Mouse (Mus musculus) kidney, embryonic 14.5 days (tissue): ENCODE measurements at regions not wholly inside any gene's neighbourhood (a gene's known extent, or its start where the extent isn't known, plus 50 kb on each side); places are given as distances from the start of the nearest gene placed in this dataset.

Experiments
- ATAC-seq: fragments of 200-750 bp; cut with Nextera tagmentation; 2 replicates; pipeline ENCODE4 v1.8.0; 2017; ENCODE audit warnings: moderate number of reproducible peaks, mild to moderate bottlenecking, moderate TSS enrichment, moderate library complexity; ENCODE audit not compliant: low FRiP score, low TSS enrichment
- H3K27ac ChIP-seq: fragments of 300-500 bp; sonication (generic); 2 replicates; pipeline ENCODE4 v1.5.1; 2014; ENCODE audit warnings: low read depth, mild to moderate bottlenecking, low read length, moderate library complexity, mixed read lengths
- H3K27me3 ChIP-seq: fragments of 300-500 bp; sonication (generic); 2 replicates; pipeline ENCODE4 v1.6.1; 2014; ENCODE audit warnings: mild to moderate bottlenecking, low read length; ENCODE audit not compliant: control insufficient read depth, insufficient read depth
- H3K36me3 ChIP-seq: fragments of 300-500 bp; sonication (generic); 2 replicates; pipeline ENCODE4 v1.6.1; 2014; ENCODE audit warnings: low read length, mixed read lengths; ENCODE audit not compliant: control insufficient read depth, insufficient read depth
- H3K4me1 ChIP-seq: fragments of 300-500 bp; sonication (generic); 2 replicates; pipeline ENCODE4 v1.6.1; 2014; ENCODE audit warnings: low read length, mixed read lengths; ENCODE audit not compliant: control insufficient read depth, insufficient read depth
- H3K4me2 ChIP-seq: fragments of 300-500 bp; sonication (generic); replicated peaks from 2 replicates; pipeline ENCODE4 v1.6.1; 2014; ENCODE audit warnings: low read depth, mild to moderate bottlenecking, low read length
- H3K4me3 ChIP-seq: fragments of 300-500 bp; sonication (generic); 2 replicates; pipeline ENCODE4 v1.5.1; 2014; ENCODE audit warnings: mild to moderate bottlenecking, low read length
- H3K9ac ChIP-seq: fragments of 300-500 bp; sonication (generic); 2 replicates; pipeline ENCODE4 v1.6.1; 2014; ENCODE audit warnings: low read depth, mild to moderate bottlenecking, low read length, moderate library complexity
- H3K9me3 ChIP-seq: fragments of 300-500 bp; sonication (generic); 2 replicates; pipeline ENCODE4 v1.6.1; 2016; ENCODE audit warnings: low read length; ENCODE audit not compliant: control insufficient read depth
- WGBS: fragments of 180-500 bp; shearing (Covaris S2); extraction: QIAGEN DNeasy Blood & Tissue Kit; methylation state at CpG from one replicate; pipeline ENCODE4 v1.1.7; 2014; 5-methylcytosine and 5-hydroxymethylcytosine counted together

- no peak overlapping the region for H3K27ac ChIP-seq
- no peaks in the 10 kb centered on the region for H3K36me3 ChIP-seq
- no peaks in the 10 kb centered on the region for H3K27me3 ChIP-seq
- 89% methylated on average over 6 of the region's 6 CpGs for WGBS
- no peak for ATAC-seq
- no peaks in the 10 kb centered on the region for H3K4me1 ChIP-seq
- no peak overlapping the region for H3K9ac ChIP-seq
- H3K4me3 ChIP-seq: no peak overlapping the region
- no peaks in the 10 kb centered on the region for H3K9me3 ChIP-seq
- H3K4me2 ChIP-seq: no peak overlapping the region
These were observed 59.0 kb upstream of the Prok2 start for GRCm38 (mm10) chr6:99785212-99785611.

GRCm38 (mm10) chr6:99784804-99785203, 58.6 kb upstream of the Prok2 start:
- 91% methylated on average over 3 of the region's 3 CpGs for WGBS
- Histone ChIP-seq H3K4me1 (no peaks in the 10 kb centered on the region), H3K4me2 (no peak overlapping the region), H3K9ac (no peak overlapping the region), H3K9me3 (no peaks in the 10 kb centered on the region), H3K27me3 (no peaks in the 10 kb centered on the region), H3K36me3 (no peaks in the 10 kb centered on the region), H3K27ac (no peak overlapping the region), H3K4me3 (no peak overlapping the region)
- ATAC-seq: no peak

GRCm38 (mm10) chr6:99784285-99784684, 58.1 kb upstream of the Prok2 start:
- no peak overlapping the region for H3K4me3 ChIP-seq
- no peaks in the 10 kb centered on the region for H3K36me3 ChIP-seq
- H3K4me1 ChIP-seq: no peaks in the 10 kb centered on the region
- H3K27ac ChIP-seq: no peak overlapping the region
- H3K9me3 ChIP-seq: no peaks in the 10 kb centered on the region
- 86% methylated on average over 8 of the region's 8 CpGs for WGBS
- H3K4me2 ChIP-seq: no peak overlapping the region
- no peak overlapping the region for H3K9ac ChIP-seq
- no peak for ATAC-seq
- no peaks in the 10 kb centered on the region for H3K27me3 ChIP-seq

GRCm38 (mm10) chr6:99782996-99783395, 56.8 kb upstream of the Prok2 start:
- Histone ChIP-seq H3K4me2 (no peak overlapping the region), H3K27me3 (no peaks in the 10 kb centered on the region), H3K36me3 (no peaks in the 10 kb centered on the region), H3K4me3 (no peak overlapping the region), H3K27ac (no peak overlapping the region), H3K9me3 (no peaks in the 10 kb centered on the region), H3K9ac (no peak overlapping the region), H3K4me1 (no peaks in the 10 kb centered on the region)
- no peak for ATAC-seq
- WGBS: 81% methylated on average over 2 of the region's 2 CpGs
